Mouse (Mus musculus): ENCODE results near the gene Tango6. TPM values are rescaled to one million over a fixed set of nuclear protein-coding genes. Genes with fewer than 3 reads are reported as not detected.

Gene Tango6
- polyA plus RNA-seq, 1 experiment = 6.9 TPM

GRCm38 (mm10) chr8:106764529-106764928 lies 81.7 kb downstream of the Tango6 start:
- Histone ChIP-seq H3K27me3 (ENCODE audit: control insufficient read depth, insufficient read depth, insufficient read length) (no peaks in the 10 kb centered on the region), H3K79me2 (ENCODE audit: control insufficient read depth, insufficient read depth) (no peaks in the 10 kb centered on the region), H3K4me2 (ENCODE audit: low read depth) (no peak overlapping the region), H3K36me3 (ENCODE audit: control insufficient read depth, insufficient read depth) (no peaks in the 10 kb centered on the region), H3ac (ENCODE audit: control insufficient read depth, insufficient read length) (no peak overlapping the region), H3K4me3 (no peak overlapping the region)
- TF ChIP-seq MYOG (IDR thresholded peaks at IDR 0.05; ENCODE audit: control insufficient read depth in 1 of 3, insufficient read depth in 1 of 3, insufficient read length in 2 of 3, low read depth in 2 of 3) (no peak), MAX (IDR thresholded peaks at IDR 0.05; ENCODE audit: low read depth) (no peak), USF1 (IDR thresholded peaks at IDR 0.05; ENCODE audit: low read depth) (no peak), REST (IDR thresholded peaks at IDR 0.05; ENCODE audit: insufficient read depth, insufficient read length) (no peak), TCF3 (IDR thresholded peaks at IDR 0.05; ENCODE audit: insufficient read length, low read depth) (no peak), CEBPB (IDR thresholded peaks at IDR 0.05; ENCODE audit: insufficient read depth, poor library complexity, severe bottlenecking) (no peak), MYOD1 (IDR thresholded peaks at IDR 0.05; ENCODE audit: control insufficient read depth in 1 of 3, insufficient read length in 2 of 3, low read depth in 2 of 3) (no peak), POLR2A (IDR thresholded peaks at IDR 0.05; ENCODE audit: insufficient read length, low read depth) (no peak), POLR2AphosphoS2 (IDR thresholded peaks at IDR 0.05; ENCODE audit: insufficient read length, low read depth) (no peak), SRF (IDR thresholded peaks at IDR 0.05; ENCODE audit: control insufficient read depth, insufficient read length, low read depth) (no peak), TCF12 (IDR thresholded peaks at IDR 0.05; ENCODE audit: insufficient read depth, poor library complexity, severe bottlenecking) (no peak), E2F4 (IDR thresholded peaks at IDR 0.05; ENCODE audit: insufficient read depth) (no peak)

- TF ChIP-seq REST (IDR thresholded peaks at IDR 0.05; ENCODE audit: insufficient read depth, insufficient read length) = no peak
- TF ChIP-seq E2F4 (IDR thresholded peaks at IDR 0.05; ENCODE audit: insufficient read depth) = no peak
- no peak for TF ChIP-seq TCF3 (IDR thresholded peaks at IDR 0.05; ENCODE audit: insufficient read length, low read depth)
- no peak for TF ChIP-seq SRF (IDR thresholded peaks at IDR 0.05; ENCODE audit: control insufficient read depth, insufficient read length, low read depth)
- TF ChIP-seq POLR2AphosphoS2 (IDR thresholded peaks at IDR 0.05; ENCODE audit: insufficient read length, low read depth) = no peak
- TF ChIP-seq USF1 (IDR thresholded peaks at IDR 0.05; ENCODE audit: low read depth) = no peak
- no peak for TF ChIP-seq TCF12 (IDR thresholded peaks at IDR 0.05; ENCODE audit: insufficient read depth, poor library complexity, severe bottlenecking)
- no peak for TF ChIP-seq CEBPB (IDR thresholded peaks at IDR 0.05; ENCODE audit: insufficient read depth, poor library complexity, severe bottlenecking)
- TF ChIP-seq MYOG (IDR thresholded peaks at IDR 0.05; ENCODE audit: control insufficient read depth in 1 of 3, insufficient read depth in 1 of 3, insufficient read length in 2 of 3, low read depth in 2 of 3) = no peak
- TF ChIP-seq MAX (IDR thresholded peaks at IDR 0.05; ENCODE audit: low read depth) = no peak
- TF ChIP-seq MYOD1 (IDR thresholded peaks at IDR 0.05; ENCODE audit: control insufficient read depth in 1 of 3, insufficient read length in 2 of 3, low read depth in 2 of 3) = no peak
- no peak for TF ChIP-seq POLR2A (IDR thresholded peaks at IDR 0.05; ENCODE audit: insufficient read length, low read depth)
- H3K4me3 ChIP-seq = no peak overlapping the region
- H3K79me2 ChIP-seq (ENCODE audit: control insufficient read depth, insufficient read depth) = no peaks in the 10 kb centered on the region
These were observed 82.7 kb downstream of the Tango6 start for GRCm38 (mm10) chr8:106765570-106765969.

GRCm38 (mm10) chr8:106766736-106767135 lies 83.9 kb downstream of the Tango6 start:
- Histone ChIP-seq H3K4me2 (ENCODE audit: low read depth) (no peak overlapping the region), H3K27me3 (ENCODE audit: control insufficient read depth, insufficient read depth, insufficient read length) (no peaks in the 10 kb centered on the region), H3K79me2 (ENCODE audit: control insufficient read depth, insufficient read depth) (no peaks in the 10 kb centered on the region), H3K4me3 (no peak overlapping the region), H3K36me3 (ENCODE audit: control insufficient read depth, insufficient read depth) (no peaks in the 10 kb centered on the region), H3ac (ENCODE audit: control insufficient read depth, insufficient read length) (no peak overlapping the region)
- TF ChIP-seq E2F4 (IDR thresholded peaks at IDR 0.05; ENCODE audit: insufficient read depth) (no peak), REST (IDR thresholded peaks at IDR 0.05; ENCODE audit: insufficient read depth, insufficient read length) (no peak), CEBPB (IDR thresholded peaks at IDR 0.05; ENCODE audit: insufficient read depth, poor library complexity, severe bottlenecking) (no peak), POLR2AphosphoS2 (IDR thresholded peaks at IDR 0.05; ENCODE audit: insufficient read length, low read depth) (no peak), TCF12 (IDR thresholded peaks at IDR 0.05; ENCODE audit: insufficient read depth, poor library complexity, severe bottlenecking) (no peak), MYOG (IDR thresholded peaks at IDR 0.05; ENCODE audit: control insufficient read depth in 1 of 3, insufficient read depth in 1 of 3, insufficient read length in 2 of 3, low read depth in 2 of 3) (no peak), TCF3 (IDR thresholded peaks at IDR 0.05; ENCODE audit: insufficient read length, low read depth) (no peak), MYOD1 (IDR thresholded peaks at IDR 0.05; ENCODE audit: control insufficient read depth in 1 of 3, insufficient read length in 2 of 3, low read depth in 2 of 3) (no peak), USF1 (IDR thresholded peaks at IDR 0.05; ENCODE audit: low read depth) (no peak), POLR2A (IDR thresholded peaks at IDR 0.05; ENCODE audit: insufficient read length, low read depth) (no peak), MAX (IDR thresholded peaks at IDR 0.05; ENCODE audit: low read depth) (no peak), SRF (IDR thresholded peaks at IDR 0.05; ENCODE audit: control insufficient read depth, insufficient read length, low read depth) (no peak)

More at GRCm38 (mm10) chr8:106765570-106765969, 82.7 kb downstream of the Tango6 start:
- Histone ChIP-seq H3K27me3 (ENCODE audit: control insufficient read depth, insufficient read depth, insufficient read length) (no peaks in the 10 kb centered on the region), H3K4me2 (ENCODE audit: low read depth) (no peak overlapping the region), H3K36me3 (ENCODE audit: control insufficient read depth, insufficient read depth) (no peaks in the 10 kb centered on the region), H3ac (ENCODE audit: control insufficient read depth, insufficient read length) (no peak overlapping the region)

- Histone ChIP-seq H3K36me3 (ENCODE audit: control insufficient read depth, insufficient read depth) (no peaks in the 10 kb centered on the region), H3K79me2 (ENCODE audit: control insufficient read depth, insufficient read depth) (no peaks in the 10 kb centered on the region), H3K4me2 (ENCODE audit: low read depth) (no peak overlapping the region), H3ac (ENCODE audit: control insufficient read depth, insufficient read length) (no peak overlapping the region), H3K4me3 (no peak overlapping the region), H3K27me3 (ENCODE audit: control insufficient read depth, insufficient read depth, insufficient read length) (no peaks in the 10 kb centered on the region)
- TF ChIP-seq USF1 (IDR thresholded peaks at IDR 0.05; ENCODE audit: low read depth) (no peak), CEBPB (IDR thresholded peaks at IDR 0.05; ENCODE audit: insufficient read depth, poor library complexity, severe bottlenecking) (no peak), TCF12 (IDR thresholded peaks at IDR 0.05; ENCODE audit: insufficient read depth, poor library complexity, severe bottlenecking) (no peak), MAX (IDR thresholded peaks at IDR 0.05; ENCODE audit: low read depth) (no peak), REST (IDR thresholded peaks at IDR 0.05; ENCODE audit: insufficient read depth, insufficient read length) (no peak), TCF3 (IDR thresholded peaks at IDR 0.05; ENCODE audit: insufficient read length, low read depth) (no peak), POLR2A (IDR thresholded peaks at IDR 0.05; ENCODE audit: insufficient read length, low read depth) (no peak), MYOG (IDR thresholded peaks at IDR 0.05; ENCODE audit: control insufficient read depth in 1 of 3, insufficient read depth in 1 of 3, insufficient read length in 2 of 3, low read depth in 2 of 3) (no peak), MYOD1 (IDR thresholded peaks at IDR 0.05; ENCODE audit: control insufficient read depth in 1 of 3, insufficient read length in 2 of 3, low read depth in 2 of 3) (no peak), SRF (IDR thresholded peaks at IDR 0.05; ENCODE audit: control insufficient read depth, insufficient read length, low read depth) (no peak), E2F4 (IDR thresholded peaks at IDR 0.05; ENCODE audit: insufficient read depth) (no peak), POLR2AphosphoS2 (IDR thresholded peaks at IDR 0.05; ENCODE audit: insufficient read length, low read depth) (no peak)
These were observed 86.4 kb downstream of the Tango6 start for GRCm38 (mm10) chr8:106769147-106769805.
